Mouse (Mus musculus) CH12.LX (cell line): ENCODE results near the gene Tstd2. TPM values are rescaled to one million over a fixed set of nuclear protein-coding genes. Genes with fewer than 3 reads are reported as not detected.

Experiments
- DNase-seq: peaks from one replicate; pipeline ENCODE4 v3.0.0-alpha.2; 2013; ENCODE audit errors: extremely low read depth
- H3K27ac ChIP-seq: 2 replicates; pipeline ENCODE4 v1.5.1; 2012; ENCODE audit warnings: low read depth, mild to moderate bottlenecking, control low read depth, moderate library complexity; ENCODE audit not compliant: insufficient read depth
- H3K27me3 ChIP-seq: replicated peaks from 2 replicates; pipeline ENCODE3; 2012; ENCODE audit warnings: inconsistent platforms
- H3K36me3 ChIP-seq, 2 experiments: replicated peaks in 1 of 2; 2 replicates each; pipeline versions ENCODE3 to v1.6.1; 2012; ENCODE audit warnings: inconsistent platforms in 1 of 2, low read length in 1 of 2, mild to moderate bottlenecking in 1 of 2, mixed read lengths in 1 of 2, moderate library complexity in 1 of 2; ENCODE audit not compliant: control insufficient read depth in 1 of 2, insufficient read depth in 1 of 2
- H3K4me1 ChIP-seq, 2 experiments: 2 replicates each; pipeline ENCODE4 v1.6.1; 2012; ENCODE audit warnings: inconsistent platforms in 1 of 2, moderate library complexity in 1 of 2; ENCODE audit not compliant: insufficient read depth in 2 of 2, control insufficient read depth in 1 of 2
- H3K4me2 ChIP-seq: 2 replicates; pipeline ENCODE4 v1.6.1; 2012; ENCODE audit warnings: low read depth, mild to moderate bottlenecking, control low read depth; ENCODE audit not compliant: poor library complexity, insufficient read depth, severe bottlenecking
- H3K4me3 ChIP-seq, 3 experiments: fragments of 150-350 bp in 1 of 3; sonication (generic) in 1 of 3; replicated peaks in 1 of 3; 2 replicates each; pipeline versions ENCODE3 to v1.5.1; 2011 to 2012; ENCODE audit warnings: low read depth in 2 of 3, low read length in 2 of 3, mild to moderate bottlenecking in 2 of 3, moderate library complexity in 2 of 3, control low read depth in 1 of 3, improper control_type of control experiment in 1 of 3, inconsistent platforms in 1 of 3, mixed read lengths in 1 of 3; ENCODE audit not compliant: poor library complexity in 1 of 3
- H3K79me2 ChIP-seq: replicated peaks from 2 replicates; pipeline ENCODE4 v1.6.1; 2012; ENCODE audit warnings: mild to moderate bottlenecking, moderate library complexity; ENCODE audit not compliant: control insufficient read depth, poor library complexity, insufficient read depth, severe bottlenecking; ENCODE audit errors: extremely low read depth
- H3K9ac ChIP-seq: 2 replicates; pipeline ENCODE4 v1.6.1; 2012; ENCODE audit warnings: low read depth, mild to moderate bottlenecking, control low read depth, moderate library complexity; ENCODE audit not compliant: insufficient read depth
- H3K9me3 ChIP-seq: replicated peaks from 2 replicates; pipeline ENCODE3; 2012; ENCODE audit warnings: low read length, inconsistent platforms, mixed read lengths
- BHLHE40 ChIP-seq: IDR thresholded peaks from 2 replicates; pipeline ENCODE4 v1.6.1; 2011; ENCODE audit warnings: mild to moderate bottlenecking, low read depth, low read length, improper control_type of control experiment
- CHD1 ChIP-seq: IDR thresholded peaks from 2 replicates; pipeline ENCODE4 v1.6.1; 2012; ENCODE audit warnings: low read depth, low read length, improper control_type of control experiment, inconsistent platforms
- CHD2 ChIP-seq: IDR thresholded peaks from 2 replicates; pipeline ENCODE4 v1.6.1; 2011; ENCODE audit warnings: low read length, improper control_type of control experiment
- CTCF ChIP-seq, 2 experiments: IDR thresholded peaks in 1 of 2; conservative IDR thresholded peaks in 1 of 2; 2 replicates each; pipeline ENCODE4 v1.5.1; 2011 to 2012; ENCODE audit warnings: low read depth in 2 of 2, low read length in 2 of 2, improper control_type of control experiment in 1 of 2, inconsistent platforms in 1 of 2, mild to moderate bottlenecking in 1 of 2, moderate library complexity in 1 of 2
- ELF1 ChIP-seq: IDR thresholded peaks from 2 replicates; pipeline ENCODE4 v1.6.1; 2014; ENCODE audit warnings: low read depth, mild to moderate bottlenecking, inconsistent platforms, low read length, improper control_type of control experiment
- GABPA ChIP-seq: IDR thresholded peaks from 2 replicates; pipeline ENCODE4 v1.6.1; 2012; ENCODE audit warnings: low read depth, low read length, improper control_type of control experiment, inconsistent platforms; ENCODE audit not compliant: insufficient replicate concordance
- HCFC1 ChIP-seq: IDR thresholded peaks from 2 replicates; pipeline ENCODE4 v1.6.1; 2012; ENCODE audit warnings: low read depth, mild to moderate bottlenecking, inconsistent platforms, low read length, improper control_type of control experiment
- JUN ChIP-seq: IDR thresholded peaks from 2 replicates; pipeline ENCODE4 v1.6.1; 2011; ENCODE audit warnings: low read depth, mild to moderate bottlenecking, low read length, improper control_type of control experiment, moderate library complexity; ENCODE audit not compliant: insufficient read depth
- MAZ ChIP-seq: IDR thresholded peaks from 2 replicates; pipeline ENCODE4 v1.6.1; 2012; ENCODE audit warnings: low read depth, mild to moderate bottlenecking, inconsistent platforms, low read length, improper control_type of control experiment, moderate library complexity
- MEF2A ChIP-seq: IDR thresholded peaks from 2 replicates; pipeline ENCODE4 v1.6.1; 2014; ENCODE audit warnings: low read depth, mild to moderate bottlenecking, inconsistent platforms, low read length, improper control_type of control experiment, borderline replicate concordance
- MXI1 ChIP-seq: IDR thresholded peaks from 2 replicates; pipeline ENCODE4 v1.6.1; 2011; ENCODE audit warnings: mild to moderate bottlenecking, low read depth, low read length, improper control_type of control experiment
- NELFE ChIP-seq: IDR thresholded peaks from 2 replicates; pipeline ENCODE4 v1.6.1; 2011; ENCODE audit warnings: low read depth, low read length, improper control_type of control experiment
- NRF1 ChIP-seq: IDR thresholded peaks from 2 replicates; pipeline ENCODE4 v1.6.1; 2014; ENCODE audit warnings: low read depth, mild to moderate bottlenecking, inconsistent platforms, low read length, improper control_type of control experiment, moderate library complexity
- PAX5 ChIP-seq: IDR thresholded peaks from 2 replicates; pipeline ENCODE4 v1.6.1; 2012; ENCODE audit warnings: low read length, inconsistent platforms, mixed read lengths
- POLR2AphosphoS2 ChIP-seq: IDR thresholded peaks from 2 replicates; pipeline ENCODE4 v1.6.1; 2011; ENCODE audit warnings: low read depth, low read length, improper control_type of control experiment
- TBP ChIP-seq: conservative IDR thresholded peaks from 2 replicates; pipeline ENCODE4 v1.6.1; 2011; ENCODE audit warnings: low read depth, low read length, improper control_type of control experiment
- TCF12 ChIP-seq: IDR thresholded peaks from 2 replicates; pipeline ENCODE4 v1.6.1; 2014; ENCODE audit warnings: low read depth, mild to moderate bottlenecking, inconsistent platforms, low read length, improper control_type of control experiment
- UBTF ChIP-seq: IDR thresholded peaks from 2 replicates; pipeline ENCODE4 v1.6.1; 2012; ENCODE audit warnings: low read depth, mild to moderate bottlenecking, inconsistent platforms, low read length, improper control_type of control experiment, moderate library complexity
- USF1 ChIP-seq: IDR thresholded peaks from 2 replicates; pipeline ENCODE4 v1.6.1; 2014; ENCODE audit warnings: low read depth, mild to moderate bottlenecking, inconsistent platforms, low read length, improper control_type of control experiment
- USF2 ChIP-seq: conservative IDR thresholded peaks from 2 replicates; pipeline ENCODE4 v1.6.1; 2011; ENCODE audit warnings: low read depth, low read length, improper control_type of control experiment
- ZKSCAN1 ChIP-seq: IDR thresholded peaks from 2 replicates; pipeline ENCODE4 v1.6.1; 2012; ENCODE audit warnings: low read depth, inconsistent platforms, low read length, improper control_type of control experiment, borderline replicate concordance
- ZMIZ1 ChIP-seq: IDR thresholded peaks from 2 replicates; pipeline ENCODE4 v1.6.1; 2012; ENCODE audit warnings: low read depth, mild to moderate bottlenecking, inconsistent platforms, low read length, improper control_type of control experiment
- dilution Hi-C: fragments of 300-500 bp; cut with MboI; formaldehyde crosslinking; loops from 2 replicates; pipeline ENCODE4 v1.14.3; 2020; ENCODE audit warnings: low sequenced_read_pairs; ENCODE audit not compliant: extremely low pct_unique_long_range_greater_than_20kb, extremely low pct_ligation_motif_present
- in situ Hi-C: fragments of 300-500 bp; cut with MboI; formaldehyde crosslinking; loops from 3 replicates; pipeline ENCODE4 v1.14.3; 2019; ENCODE audit warnings: low sequenced_read_pairs, low pct_ligation_motif_present, low pct_unique_long_range_greater_than_20kb, mixed read lengths
- polyA plus RNA-seq: library from polyadenylated mRNA; unstranded; fragments of >175 nt; gene quantifications from 2 replicates; pipeline ENCODE4 v1.2.1, GENCODE M21; 2012; ENCODE audit warnings: low read depth; ENCODE audit not compliant: insufficient read length
- total RNA-seq, 2 experiments: library from RNA; depleted of rRNA; stranded (reverse); fragments of 300-350 nt in 1 of 2; fragments of >200 nt in 1 of 2; gene quantifications; 2 replicates each; pipeline ENCODE4 v1.2.3; 2012 to 2014

Tstd2 gene
- total and polyA plus RNA-seq, 3 experiments: 29.1 to 36.4 (median 30.4) TPM

GRCm38 (mm10) chr4:46068573-46068972 lies 69.9 kb downstream of the Tstd2 start:
- dilution Hi-C loops: no loop called here
- TF ChIP-seq ZMIZ1 (no peak), ZKSCAN1 (no peak), NRF1 (no peak), TBP (no peak), CTCF (conservative IDR thresholded peaks at IDR 0.05 in 1 of 2, IDR thresholded peaks at IDR 0.05 in 1 of 2; ENCODE audit: low read depth in 2 of 2, low read length in 2 of 2) (no peak), MAZ (no peak), JUN (no peak), CHD2 (no peak), ELF1 (no peak), USF2 (no peak), TCF12 (no peak), BHLHE40 (no peak), GABPA (no peak), PAX5 (no peak), CHD1 (no peak), UBTF (no peak), HCFC1 (no peak)
- H3K36me3 ChIP-seq: peaks cover 0 to 2% of the 10 kb centered on the region in 2 experiments
- no peaks in the 10 kb centered on the region for H3K79me2 ChIP-seq
- H3K27ac ChIP-seq: no peak overlapping the region
- no peak overlapping the region for H3K4me2 ChIP-seq
- no peaks in the 10 kb centered on the region for H3K27me3 ChIP-seq
- in situ Hi-C loops: no loop called here
- no peak for DNase-seq
- no peak overlapping the region for H3K9ac ChIP-seq
- no peaks in the 10 kb centered on the region for H3K9me3 ChIP-seq
- no peak overlapping the region for H3K4me3 ChIP-seq
- peaks cover 7 to 10% of the 10 kb centered on the region in 2 experiments for H3K4me1 ChIP-seq

GRCm38 (mm10) chr4:46068060-46068459 lies 70.4 kb downstream of the Tstd2 start:
- H3K27ac ChIP-seq: no peak overlapping the region
- DNase-seq: no peak
- dilution Hi-C loops (no loop called here), in situ Hi-C loops (no loop called here)
- H3K4me3 ChIP-seq: no peak overlapping the region
- H3K4me1 ChIP-seq: peaks cover 7 to 10% of the 10 kb centered on the region in 2 experiments
- no peak overlapping the region for H3K4me2 ChIP-seq
- no peaks in the 10 kb centered on the region for H3K79me2 ChIP-seq
- no peaks in the 10 kb centered on the region for H3K9me3 ChIP-seq
- TF ChIP-seq MXI1: no peak
- TF ChIP-seq USF1: no peak
- TF ChIP-seq NELFE: no peak
- TF ChIP-seq MEF2A: no peak
- TF ChIP-seq POLR2AphosphoS2: no peak
- TF ChIP-seq BHLHE40: no peak
- H3K27me3 ChIP-seq: no peaks in the 10 kb centered on the region
- peaks cover 0 to 3% of the 10 kb centered on the region in 2 experiments for H3K36me3 ChIP-seq
- no peak overlapping the region for H3K9ac ChIP-seq
